Mouse (Mus musculus) liver (tissue): Measurements from ENCODE around the gene Magi3.

Experiments
- DNase-seq: peaks from one replicate; pipeline ENCODE4 v3.0.0-alpha.2; 2020; ENCODE audit warnings: mixed read lengths

The Magi3 gene

GRCm38 (mm10) chr3:104220295-104220965, at the start of gene Magi3:
Magi3 (minus strand) TSS chr3:104220374.
- peak; percentile 99 for DNase-seq

- no peak for DNase-seq
Measured at GRCm38 (mm10) chr3:104264530-104265145, 44.5 kb upstream of the Magi3 start.

- no peak for DNase-seq
Measured at GRCm38 (mm10) chr3:104260221-104260620, 40.0 kb upstream of the Magi3 start.

DNA sequence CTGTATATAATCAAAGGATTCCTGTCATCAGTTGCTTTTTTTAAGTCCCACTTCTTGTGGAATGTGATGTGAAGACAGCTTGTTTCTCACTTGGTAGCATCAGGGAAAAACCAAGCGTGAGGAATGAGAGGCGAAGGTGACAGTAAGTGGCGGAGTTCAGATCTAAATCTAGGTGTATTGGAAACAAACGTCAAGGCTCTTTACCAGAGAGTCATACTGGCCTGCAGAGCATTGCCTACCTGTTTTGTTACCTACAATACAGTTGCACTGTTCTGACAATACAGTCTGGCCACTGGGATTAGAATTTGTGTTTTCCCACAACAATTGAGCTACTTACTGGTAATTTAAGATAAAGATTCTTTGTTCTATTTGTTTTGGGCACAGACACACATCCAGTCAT, 39.0 kb upstream of the Magi3 start:
- no peak for DNase-seq

GRCm38 (mm10) chr3:104257041-104257440, 36.9 kb upstream of the Magi3 start:
- no peak for DNase-seq

GRCm38 (mm10) chr3:104253760-104254159, 33.6 kb upstream of the Magi3 start:
- DNase-seq = no peak

DNA sequence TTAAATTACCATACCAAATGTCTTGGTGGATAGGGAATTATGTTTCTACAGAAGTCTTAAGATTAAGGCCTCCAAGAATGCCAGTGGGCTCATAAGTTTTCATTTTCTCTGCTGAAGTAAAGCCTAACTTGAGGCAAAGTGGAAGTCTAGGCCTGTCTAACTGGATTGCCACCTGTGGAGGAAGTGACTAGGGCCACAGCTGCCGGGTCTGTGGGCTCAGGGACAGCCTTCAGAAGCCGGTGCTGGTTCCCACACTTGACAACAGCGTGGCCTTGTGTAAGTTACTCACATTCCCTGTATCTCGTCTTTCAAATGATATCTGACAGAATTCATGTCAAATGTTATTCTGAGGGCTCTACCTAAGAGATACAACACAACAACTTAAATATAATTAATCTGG, 27.7 kb upstream of the Magi3 start:
- DNase-seq = no peak

- DNase-seq = no peak
Measured at GRCm38 (mm10) chr3:104247057-104247456, 26.9 kb upstream of the Magi3 start.

DNA sequence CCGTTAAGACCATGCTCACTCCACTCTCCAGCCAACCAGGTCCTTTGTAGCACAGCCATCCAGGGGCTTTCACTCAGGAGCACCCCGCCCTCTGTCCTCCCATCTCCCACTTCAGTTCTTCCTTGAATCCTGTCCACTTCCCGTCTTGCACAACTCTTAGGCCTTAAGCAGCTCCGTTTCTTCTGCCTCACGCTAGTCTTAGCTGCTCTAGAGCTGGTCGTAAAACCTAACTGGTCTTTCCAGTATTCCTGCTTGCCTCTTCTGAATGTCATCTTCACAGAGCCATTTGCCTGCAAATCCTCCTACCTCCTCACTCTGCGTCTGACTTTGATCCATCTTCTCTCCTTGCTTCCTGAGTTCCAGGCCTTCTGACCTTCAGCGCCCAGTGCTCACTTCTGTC, 24.2 kb upstream of the Magi3 start:
- DNase-seq = no peak

- no peak for DNase-seq
Measured at GRCm38 (mm10) chr3:104243972-104244371, 23.8 kb upstream of the Magi3 start.

- no peak for DNase-seq
Measured at GRCm38 (mm10) chr3:104239785-104240184, 19.6 kb upstream of the Magi3 start.

GRCm38 (mm10) chr3:104239376-104239775, 19.2 kb upstream of the Magi3 start:
- no peak for DNase-seq

DNA sequence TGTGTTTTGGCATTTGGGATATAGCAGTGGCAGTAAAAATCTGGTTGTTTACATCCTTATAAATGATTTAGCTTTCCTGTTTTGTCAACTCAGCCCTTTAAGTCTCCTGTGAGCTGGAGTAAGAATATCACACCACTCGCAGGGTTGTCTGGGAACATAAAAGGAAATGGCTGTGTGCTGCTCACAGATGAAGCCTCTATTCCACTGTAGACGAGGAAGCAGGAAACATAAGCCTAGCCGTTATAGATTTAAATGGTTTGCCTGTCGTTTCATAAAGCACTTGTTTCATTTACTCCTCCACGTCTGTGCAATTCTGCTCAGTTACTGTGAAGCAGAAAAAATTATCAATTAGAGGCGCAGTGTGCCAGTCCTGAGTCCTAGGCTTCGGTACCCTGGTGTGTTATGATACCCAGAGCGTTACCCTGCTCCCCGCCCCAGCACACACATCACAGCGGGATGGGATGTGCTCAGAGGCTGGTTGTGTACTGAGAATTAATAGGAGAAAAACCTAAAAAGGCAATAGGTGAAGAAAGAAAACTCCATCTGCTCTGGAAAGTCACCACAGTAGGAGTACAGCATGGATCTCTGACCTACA, 17.8 kb upstream of the Magi3 start:
- no peak for DNase-seq

- DNase-seq = no peak
Measured at GRCm38 (mm10) chr3:104236029-104236428, 15.9 kb upstream of the Magi3 start.

- DNase-seq = no peak
Measured at GRCm38 (mm10) chr3:104235099-104235498, 14.9 kb upstream of the Magi3 start.

DNA sequence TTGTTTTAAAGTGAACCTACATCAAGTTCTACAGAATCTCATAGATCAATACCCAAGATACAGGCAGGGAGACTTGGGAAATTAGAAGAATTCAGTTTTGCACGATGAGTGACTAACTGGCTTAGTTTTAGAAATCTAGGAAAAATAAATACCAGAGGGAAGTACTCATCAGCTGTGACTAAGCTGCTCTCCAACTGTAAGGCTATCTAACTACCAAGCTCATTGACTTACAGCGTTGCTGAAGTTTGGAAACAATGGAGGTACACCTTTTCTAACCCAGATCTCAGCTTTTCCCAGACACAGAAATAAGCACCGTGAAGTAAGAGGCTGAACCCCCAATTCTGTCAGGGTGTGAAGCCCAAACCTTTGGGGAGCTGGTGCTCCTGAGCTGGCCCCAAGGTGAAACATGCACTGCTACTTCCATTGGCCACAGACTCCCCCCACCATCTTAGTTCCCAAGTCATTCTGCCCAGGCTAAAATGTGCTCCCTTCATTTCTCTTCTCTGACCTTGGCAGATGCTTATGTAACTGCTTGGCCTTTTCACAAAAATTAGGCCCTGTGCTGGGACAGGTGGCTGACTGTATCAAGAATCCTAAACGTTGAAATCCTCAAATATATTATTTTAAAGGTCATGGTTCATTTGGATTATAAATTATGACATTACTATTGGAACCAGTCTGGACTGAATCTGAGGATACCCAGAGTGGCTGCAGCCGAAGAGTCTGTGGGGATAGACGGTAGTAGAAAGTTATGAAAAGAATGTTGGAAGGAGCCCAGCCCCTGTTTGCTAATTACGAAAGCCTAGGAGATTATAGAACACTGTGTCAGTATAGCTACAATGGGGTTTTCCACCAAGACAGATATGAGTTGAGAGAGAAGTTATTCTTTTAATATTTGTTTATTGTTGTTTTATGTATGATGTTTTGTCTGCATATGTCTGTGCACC, 13.5 kb upstream of the Magi3 start:
- DNase-seq = no peak

GRCm38 (mm10) chr3:104227438-104228111, 7.4 kb upstream of the Magi3 start:
- peak; percentile 7 for DNase-seq

DNA sequence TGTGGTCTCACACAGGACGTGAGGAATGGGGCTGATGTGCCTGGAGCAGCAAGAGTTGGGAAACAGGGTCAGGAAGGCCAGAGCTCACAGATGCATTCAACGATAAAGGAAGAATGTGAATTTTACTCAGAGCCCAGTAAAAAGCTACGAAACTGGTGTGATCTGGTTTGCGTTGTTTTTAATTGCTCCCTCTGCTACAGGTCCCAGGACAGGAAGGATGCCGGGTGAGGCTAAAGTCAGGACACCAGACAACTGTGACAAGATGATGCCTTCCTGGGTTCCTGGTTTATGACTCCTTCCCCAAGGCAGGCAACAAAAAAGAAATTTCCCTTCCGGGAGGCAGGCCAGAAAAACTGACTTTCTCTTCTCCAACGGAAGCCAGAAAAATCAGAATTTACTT, 6.6 kb upstream of the Magi3 start:
- no peak for DNase-seq

- DNase-seq = peak; percentile 4
Measured at GRCm38 (mm10) chr3:104221156-104221555, 982 bp upstream of the Magi3 start.

DNA sequence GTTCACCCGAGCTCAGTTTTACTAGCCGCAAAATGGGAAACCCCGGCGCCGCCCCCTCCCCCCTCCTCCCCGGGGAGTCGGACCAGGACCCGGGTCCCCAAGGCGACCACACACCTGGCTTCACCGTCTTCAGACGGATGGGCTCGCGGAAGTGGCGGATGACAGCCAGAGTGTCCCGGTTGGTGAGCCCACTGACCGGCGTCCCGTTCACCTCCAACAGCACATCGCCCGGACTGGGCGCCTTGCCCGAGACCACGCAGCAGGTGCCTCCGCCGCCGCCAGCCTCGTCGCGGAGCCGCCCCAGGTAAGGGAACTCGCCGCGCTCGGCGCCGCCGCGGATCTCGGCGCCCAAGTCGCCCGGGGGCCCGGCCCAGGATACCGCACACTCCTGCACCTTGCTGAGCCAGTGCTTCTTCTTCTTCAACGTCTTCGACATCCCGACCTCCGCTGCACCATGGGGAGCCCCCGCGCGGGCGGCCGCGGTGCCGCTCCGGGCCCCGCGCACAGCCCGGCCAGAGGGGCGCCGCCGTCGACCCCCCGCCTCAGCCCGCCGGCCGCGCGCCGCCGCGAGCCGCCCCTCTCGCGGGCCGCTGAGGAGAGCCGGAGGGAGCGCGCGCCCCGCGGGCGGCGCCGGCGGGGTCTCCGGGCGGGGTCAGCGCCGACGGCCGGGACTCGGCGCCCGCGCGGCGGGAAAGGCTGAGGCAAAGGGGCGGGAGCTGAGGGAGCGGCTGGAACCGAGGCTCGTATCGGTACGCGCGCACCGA, 461 bp downstream of the Magi3 start:
- peak; percentile 45 for DNase-seq

GRCm38 (mm10) chr3:104218926-104219325, 1.2 kb downstream of the Magi3 start:
- peak; percentile 18 for DNase-seq

GRCm38 (mm10) chr3:104189823-104190222, 30.4 kb downstream of the Magi3 start:
- no peak for DNase-seq
